Mouse (Mus musculus) MEL-GATA-1-ER (cell line): ENCODE results near the gene Dmrtc1c2.
"Not testable (repeated sequence)": the region's sequence is repeated elsewhere in the genome, so short reads cannot be mapped to it uniquely, and the experiment has no call there.

ENCODE experiments used
- DNase-seq: peaks from one replicate; pipeline ENCODE4 v3.0.0-alpha.2; 2012; ENCODE audit warnings: low read depth; ENCODE audit errors: extremely low read depth

The Dmrtc1c2 gene

DNA sequence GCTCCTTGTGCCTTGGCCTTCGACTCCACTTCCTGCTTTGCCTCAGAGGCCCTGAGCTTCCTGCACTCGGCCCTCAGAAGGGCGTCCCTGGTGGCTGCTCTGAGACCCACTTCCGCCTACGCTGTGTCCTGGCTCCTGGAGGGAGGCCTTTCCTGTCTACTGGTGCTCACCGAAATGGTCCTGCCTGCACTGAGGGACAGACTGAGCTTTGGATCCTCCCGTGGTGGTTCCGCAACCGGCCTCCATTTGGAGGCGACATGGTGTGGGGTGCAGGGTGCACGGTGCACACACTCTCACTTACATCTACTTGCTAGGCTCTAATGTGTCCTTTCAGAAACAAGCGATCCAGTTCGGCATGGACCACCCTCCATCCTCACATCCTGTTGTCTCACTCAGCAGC lies at the start of gene Dmrtc1c2:
Dmrtc1c2 (minus strand) TSS at position 101 of the 400 bp plus-strand sequence.
- not testable (repeated sequence) for DNase-seq

DNA sequence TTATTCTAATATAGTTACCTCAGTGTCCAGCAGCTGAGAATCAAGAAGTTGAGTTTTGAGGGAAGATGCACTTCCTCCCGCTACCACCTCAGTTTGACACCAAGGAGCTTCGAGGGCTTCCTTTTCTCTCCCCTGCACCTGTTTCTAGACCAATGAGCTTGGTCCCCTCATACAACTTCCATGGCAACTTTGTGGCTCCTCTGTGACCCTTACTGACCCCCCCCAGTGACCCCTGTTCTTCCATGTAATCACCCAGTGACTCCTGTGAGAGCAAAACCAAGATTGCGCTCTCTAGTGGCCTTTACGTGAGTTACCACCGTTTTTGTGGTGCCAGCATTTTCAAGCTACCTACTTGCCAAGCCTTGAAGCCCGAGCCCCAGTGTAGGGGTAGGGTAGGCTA lies 13.5 kb upstream of the Dmrtc1c2 start, which contains the start of gene 1700031F05Rik:
1700031F05Rik (minus strand) TSS at position 101 of the 400 bp plus-strand sequence.
- DNase-seq: peak; percentile 17

DNA sequence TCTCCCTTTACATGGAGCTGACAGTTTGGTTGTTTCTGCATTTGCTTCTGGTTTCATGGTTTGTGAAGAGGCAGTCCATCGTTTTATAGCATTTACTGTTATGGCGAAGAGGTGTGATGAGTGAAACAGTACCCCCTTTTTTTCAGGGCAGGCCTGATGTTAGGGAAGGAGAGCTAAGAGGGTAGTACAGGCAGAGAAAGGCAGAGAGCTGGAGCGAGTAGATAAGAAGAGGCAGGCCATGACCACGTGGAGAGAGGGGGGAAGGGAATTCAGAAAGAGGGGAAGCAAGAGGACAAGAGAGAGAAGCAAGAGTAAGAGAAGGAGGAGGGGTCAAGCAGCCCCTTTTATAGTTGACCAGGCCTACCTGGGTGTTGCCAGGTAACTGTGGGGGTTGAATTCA lies 42.1 kb downstream of the Dmrtc1c2 start:
- peak; percentile 92 for DNase-seq

DNA sequence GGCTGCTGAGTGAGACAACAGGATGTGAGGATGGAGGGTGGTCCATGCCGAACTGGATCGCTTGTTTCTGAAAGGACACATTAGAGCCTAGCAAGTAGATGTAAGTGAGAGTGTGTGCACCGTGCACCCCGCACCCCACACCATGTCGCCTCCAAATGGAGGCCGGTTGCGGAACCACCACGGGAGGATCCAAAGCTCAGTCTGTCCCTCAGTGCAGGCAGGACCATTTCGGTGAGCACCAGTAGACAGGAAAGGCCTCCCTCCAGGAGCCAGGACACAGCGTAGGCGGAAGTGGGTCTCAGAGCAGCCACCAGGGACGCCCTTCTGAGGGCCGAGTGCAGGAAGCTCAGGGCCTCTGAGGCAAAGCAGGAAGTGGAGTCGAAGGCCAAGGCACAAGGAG lies 51.8 kb downstream of the Dmrtc1c2 start, which contains the start of gene Dmrtc1c1:
Dmrtc1c1 (plus strand) TSS at position 301 of the 400 bp plus-strand sequence.
- DNase-seq: not testable (repeated sequence)
